ENCODE assay signal across 34 mouse cellular contexts in genomic region chr14:32709861-32710260, GRCm38 (mm10). TPM values are rescaled to one million over a fixed set of nuclear protein-coding genes. Genes with fewer than 3 reads are reported as not detected.
"Had no signal": no experiment of that assay in that cellular context is flagged by ENCODE, and none has a peak within 500 bp of the region (broad histone marks: within the 10 kb centered on the region; RNA-seq: fewer than 3 reads in every experiment).

No protein-coding gene starts in this region.

- H3K27me3 ChIP-seq: heart, embryonic 12.5 days; hindbrain, embryonic 12.5 days; hindbrain, embryonic 13.5 days; hindbrain, embryonic 15.5 days; intestine, embryonic 15.5 days; kidney, embryonic 15.5 days had no signal

- H3K36me3 ChIP-seq: heart, embryonic 12.5 days; heart, embryonic 13.5 days; heart, embryonic 15.5 days; hindbrain, embryonic 10.5 days; hindbrain, embryonic 12.5 days; hindbrain, embryonic 13.5 days; hindbrain, embryonic 15.5 days; intestine, embryonic 15.5 days; kidney, embryonic 15.5 days had no signal

- H3K27ac ChIP-seq: heart, embryonic 13.5 days; heart, embryonic 15.5 days; hindbrain, embryonic 10.5 days; hindbrain, embryonic 12.5 days; hindbrain, embryonic 13.5 days; hindbrain, embryonic 14.5 days; hindbrain, embryonic 15.5 days; hindbrain, postnatal 0 days; intestine, embryonic 15.5 days; kidney, embryonic 15.5 days; kidney, postnatal 0 days; layer of hippocampus, adult 2 months had no signal

- H3K4me2 ChIP-seq: heart, embryonic 12.5 days; heart, embryonic 13.5 days; heart, embryonic 15.5 days; hindbrain, embryonic 12.5 days; hindbrain, embryonic 13.5 days; hindbrain, embryonic 14.5 days; hindbrain, embryonic 15.5 days; intestine, embryonic 15.5 days; kidney, embryonic 15.5 days had no signal

- H3K4me3 ChIP-seq: heart, embryonic 12.5 days; heart, embryonic 13.5 days; heart, embryonic 15.5 days; hindbrain, embryonic 10.5 days; hindbrain, embryonic 12.5 days; hindbrain, embryonic 13.5 days; hindbrain, embryonic 15.5 days; intestine, embryonic 15.5 days; kidney, embryonic 15.5 days; layer of hippocampus, adult 2 months had no signal

- DNase-seq: heart, postnatal 10 days; heart, postnatal 14 days; heart, postnatal 36 days; heart, postnatal 4 days; kidney, adult 11 months; kidney, adult 18-20 months; kidney, adult 2 months; kidney, adult 8-10 months; kidney, adult 9 months; kidney, postnatal 10 days; kidney, postnatal 14 days; kidney, postnatal 25 days; kidney, postnatal 36 days; kidney, postnatal 4 days; layer of hippocampus, adult 9-11 months; layer of hippocampus, postnatal 36 days had no signal

- H3K4me1 ChIP-seq: hindbrain, embryonic 12.5 days; hindbrain, embryonic 13.5 days; hindbrain, embryonic 15.5 days; intestine, embryonic 15.5 days; kidney, embryonic 15.5 days had no signal

- ATAC-seq: hindbrain, embryonic 16.5 days; hindbrain, postnatal 0 days; inflammation-experienced regulatory T-cells, adult 6 months; intestine, embryonic 15.5 days; intestine, embryonic 16.5 days; intestine, postnatal 0 days had no signal

- H3K9me3 ChIP-seq: heart, embryonic 12.5 days; heart, embryonic 13.5 days; heart, embryonic 15.5 days; hindbrain, embryonic 10.5 days; hindbrain, embryonic 12.5 days; hindbrain, embryonic 13.5 days; hindbrain, embryonic 15.5 days; intestine, embryonic 15.5 days; kidney, embryonic 15.5 days had no signal

- H3K9ac ChIP-seq: heart, embryonic 12.5 days; heart, embryonic 13.5 days; heart, embryonic 15.5 days; hindbrain, embryonic 12.5 days; hindbrain, embryonic 13.5 days; hindbrain, embryonic 14.5 days; hindbrain, embryonic 15.5 days; intestine, embryonic 15.5 days; kidney, embryonic 15.5 days had no signal

RNA-seq across cellular contexts. Expression of gene 3425401B19Rik, which starts 24.8 kb away (rescaled TPM):
- total RNA-seq: hematopoietic stem cell, adult 5-6 weeks had no signal
